Mouse (Mus musculus) fibroblast of lung, adult 2 months (primary cell): Measurements from ENCODE around the gene Akr1c13.
"Not testable (repeated sequence)": the region's sequence is repeated elsewhere in the genome, so short reads cannot be mapped to it uniquely, and the experiment has no call there.

Source experiments
- DNase-seq: peaks from one replicate; pipeline ENCODE4 v3.0.0-alpha.2; 2011; ENCODE audit warnings: low read depth

The Akr1c13 gene

GRCm38 (mm10) chr13:4190904-4191303 is at the start of gene Akr1c13:
Akr1c13 (plus strand) TSS chr13:4191150.
- DNase-seq, result peak; percentile 9

GRCm38 (mm10) chr13:4144261-4144660 is 46.7 kb upstream of the Akr1c13 start:
- no peak for DNase-seq

- no peak for DNase-seq
These were observed 40.4 kb upstream of the Akr1c13 start, which contains the start of gene Akr1c18 for GRCm38 (mm10) chr13:4150518-4150917. Akr1c18 (minus strand) TSS chr13:4150654.

GRCm38 (mm10) chr13:4152908-4153307 is 38.0 kb upstream of the Akr1c13 start:
- no peak for DNase-seq

- DNase-seq, result no peak
These were observed 37.4 kb upstream of the Akr1c13 start for GRCm38 (mm10) chr13:4153593-4153992.

GRCm38 (mm10) chr13:4155286-4155685 is 35.7 kb upstream of the Akr1c13 start:
- DNase-seq, result no peak

- DNase-seq, result no peak
These were observed 22.9 kb upstream of the Akr1c13 start for GRCm38 (mm10) chr13:4168006-4168405.

- DNase-seq, result no peak
These were observed 18.0 kb upstream of the Akr1c13 start for GRCm38 (mm10) chr13:4172978-4173377.

GRCm38 (mm10) chr13:4181321-4181720 is 9.6 kb upstream of the Akr1c13 start:
- not testable (repeated sequence) for DNase-seq

- no peak for DNase-seq
These were observed 7.8 kb upstream of the Akr1c13 start for GRCm38 (mm10) chr13:4183116-4183515.

- not testable (repeated sequence) for DNase-seq
These were observed 4.1 kb upstream of the Akr1c13 start for GRCm38 (mm10) chr13:4186641-4187411.

GRCm38 (mm10) chr13:4188174-4188573 is 2.8 kb upstream of the Akr1c13 start:
- DNase-seq, result peak; percentile 6

GRCm38 (mm10) chr13:4192511-4192910 is 1.6 kb downstream of the Akr1c13 start:
- DNase-seq, result no peak

GRCm38 (mm10) chr13:4206147-4206903 is 15.4 kb downstream of the Akr1c13 start:
- DNase-seq, result no peak

GRCm38 (mm10) chr13:4211560-4212299 is 20.8 kb downstream of the Akr1c13 start:
- no peak for DNase-seq

- no peak for DNase-seq
These were observed 21.4 kb downstream of the Akr1c13 start for GRCm38 (mm10) chr13:4212309-4212708.

- not testable (repeated sequence) for DNase-seq
These were observed 24.5 kb downstream of the Akr1c13 start for GRCm38 (mm10) chr13:4215496-4215895.

- DNase-seq, result no peak
These were observed 37.5 kb downstream of the Akr1c13 start, which contains the start of gene Akr1c19 for GRCm38 (mm10) chr13:4228441-4228840. Akr1c19 (plus strand) TSS chr13:4228700.

- no peak for DNase-seq
These were observed 40.1 kb downstream of the Akr1c13 start for GRCm38 (mm10) chr13:4230841-4231623.

GRCm38 (mm10) chr13:4233135-4233534 is 42.2 kb downstream of the Akr1c13 start:
- DNase-seq, result no peak

GRCm38 (mm10) chr13:4233536-4234172 is 42.7 kb downstream of the Akr1c13 start:
- DNase-seq, result no peak
